Mouse (Mus musculus): Measurements from ENCODE around the gene Ddost. TPM values are rescaled to one million over a fixed set of nuclear protein-coding genes. Genes with fewer than 3 reads are reported as not detected.
"Not testable (repeated sequence)": the region's sequence is repeated elsewhere in the genome, so short reads cannot be mapped to it uniquely, and the experiment has no call there.

Ddost gene
- polyA plus RNA-seq, 1 experiment from 2014 or later: 332 TPM

GRCm38 (mm10) chr4:138326077-138326695 is 21.7 kb downstream of the Ddost start, which contains the start of gene Pink1:
Pink1 (minus strand) TSS chr4:138326307.
- Histone ChIP-seq H3K4me3 (ENCODE audit: low read length) (peak within 1 kb of the TSS; percentile 92), H3K27me3 (ENCODE audit: control insufficient read depth, insufficient read depth, low read length) (peaks cover 5% of the 10 kb centered on the region; the same call in 1 of the 2 replicates), H3K4me1 (ENCODE audit: control insufficient read depth, insufficient read depth, low read length) (0 out of 2 replicates have a peak, but pooled peaks cover 4% of the 10 kb centered on the region), H3K9ac (ENCODE audit: low read depth, low read length) (peak within 1 kb of the TSS; percentile 95), H3K9me3 (ENCODE audit: control insufficient read depth, low read length) (no peaks in the 10 kb centered on the region), H3K4me2 (replicated peaks; ENCODE audit: low read depth, low read length) (peak within 1 kb of the TSS; percentile 77), H3K27ac (ENCODE audit: low read depth, low read length) (peak within 1 kb of the TSS; percentile 96), H3K36me3 (ENCODE audit: control insufficient read depth, insufficient read depth, low read length) (no peaks in the 10 kb centered on the region)
- WGBS: 3% methylated on average over 40 of the region's 41 CpGs
- no peak; the same call in 1 of the 2 replicates for ATAC-seq (ENCODE audit: low FRiP score, low TSS enrichment)

- H3K27me3 ChIP-seq (ENCODE audit: control insufficient read depth, insufficient read depth, low read length); H3K9ac ChIP-seq (ENCODE audit: low read depth, low read length); H3K36me3 ChIP-seq (ENCODE audit: control insufficient read depth, insufficient read depth, low read length); H3K4me1 ChIP-seq (ENCODE audit: control insufficient read depth, insufficient read depth, low read length); H3K27ac ChIP-seq (ENCODE audit: low read depth, low read length); ATAC-seq (ENCODE audit: low FRiP score, low TSS enrichment); H3K9me3 ChIP-seq (ENCODE audit: control insufficient read depth, low read length); H3K4me3 ChIP-seq (ENCODE audit: low read length); H3K4me2 ChIP-seq (replicated peaks; ENCODE audit: low read depth, low read length): not testable (repeated sequence)
- 42% methylated on average over 8 of the region's 12 CpGs for WGBS
Observed at GRCm38 (mm10) chr4:138327155-138327554, 22.6 kb downstream of the Ddost start.

GRCm38 (mm10) chr4:138327891-138328470 is 23.5 kb downstream of the Ddost start:
- peaks cover 7% of the 10 kb centered on the region; the same call in 1 of the 2 replicates for H3K27me3 ChIP-seq (ENCODE audit: control insufficient read depth, insufficient read depth, low read length)
- no peak for ATAC-seq (ENCODE audit: low FRiP score, low TSS enrichment)
- H3K4me2 ChIP-seq (replicated peaks; ENCODE audit: low read depth, low read length): peak overlapping the region; percentile 35
- H3K4me1 ChIP-seq (ENCODE audit: control insufficient read depth, insufficient read depth, low read length): 0 out of 2 replicates have a peak, but pooled peaks cover 4% of the 10 kb centered on the region
- peak overlapping the region; percentile 23; the same call in 1 of the 2 replicates for H3K9ac ChIP-seq (ENCODE audit: low read depth, low read length)
- H3K27ac ChIP-seq (ENCODE audit: low read depth, low read length): no peak overlapping the region
- no peaks in the 10 kb centered on the region for H3K9me3 ChIP-seq (ENCODE audit: control insufficient read depth, low read length)
- no peaks in the 10 kb centered on the region for H3K36me3 ChIP-seq (ENCODE audit: control insufficient read depth, insufficient read depth, low read length)
- H3K4me3 ChIP-seq (ENCODE audit: low read length): peak overlapping the region; percentile 29
- WGBS: 75% methylated on average over 7 of the region's 7 CpGs

GRCm38 (mm10) chr4:138330264-138330671 is 25.7 kb downstream of the Ddost start:
- no peak overlapping the region for H3K9ac ChIP-seq (ENCODE audit: low read depth, low read length)

GRCm38 (mm10) chr4:138331647-138332046 is 27.1 kb downstream of the Ddost start:
- H3K4me1 ChIP-seq (ENCODE audit: control insufficient read depth, insufficient read depth, low read length): no peaks in the 10 kb centered on the region
- peaks cover 7% of the 10 kb centered on the region; the same call in 1 of the 2 replicates for H3K27me3 ChIP-seq (ENCODE audit: control insufficient read depth, insufficient read depth, low read length)
- no peak overlapping the region for H3K4me2 ChIP-seq (replicated peaks; ENCODE audit: low read depth, low read length)
- no peaks in the 10 kb centered on the region for H3K9me3 ChIP-seq (ENCODE audit: control insufficient read depth, low read length)
- H3K27ac ChIP-seq (ENCODE audit: low read depth, low read length): no peak overlapping the region
- no peaks in the 10 kb centered on the region for H3K36me3 ChIP-seq (ENCODE audit: control insufficient read depth, insufficient read depth, low read length)
- 84% methylated on average over 9 of the region's 9 CpGs for WGBS
- H3K4me3 ChIP-seq (ENCODE audit: low read length): no peak overlapping the region
- no peak overlapping the region for H3K9ac ChIP-seq (ENCODE audit: low read depth, low read length)
- ATAC-seq (ENCODE audit: low FRiP score, low TSS enrichment): no peak

More at GRCm38 (mm10) chr4:138330264-138330671, 25.7 kb downstream of the Ddost start:
- H3K4me1 ChIP-seq (ENCODE audit: control insufficient read depth, insufficient read depth, low read length): 0 out of 2 replicates have a peak, but pooled peaks cover 4% of the 10 kb centered on the region
- H3K27me3 ChIP-seq (ENCODE audit: control insufficient read depth, insufficient read depth, low read length): peaks cover 7% of the 10 kb centered on the region; the same call in 1 of the 2 replicates
- no peak for ATAC-seq (ENCODE audit: low FRiP score, low TSS enrichment)
- H3K27ac ChIP-seq (ENCODE audit: low read depth, low read length): no peak overlapping the region
- WGBS: 21% methylated on average over 15 of the region's 15 CpGs
- H3K36me3 ChIP-seq (ENCODE audit: control insufficient read depth, insufficient read depth, low read length): no peaks in the 10 kb centered on the region
- H3K9me3 ChIP-seq (ENCODE audit: control insufficient read depth, low read length): no peaks in the 10 kb centered on the region
- H3K4me3 ChIP-seq (ENCODE audit: low read length): no peak overlapping the region
- H3K4me2 ChIP-seq (replicated peaks; ENCODE audit: low read depth, low read length): no peak overlapping the region

GRCm38 (mm10) chr4:138333135-138333534 is 28.6 kb downstream of the Ddost start:
- 84% methylated on average over 4 of the region's 4 CpGs for WGBS
- Histone ChIP-seq H3K4me2 (replicated peaks; ENCODE audit: low read depth, low read length) (no peak overlapping the region), H3K9ac (ENCODE audit: low read depth, low read length) (no peak overlapping the region), H3K36me3 (ENCODE audit: control insufficient read depth, insufficient read depth, low read length) (no peaks in the 10 kb centered on the region), H3K27me3 (ENCODE audit: control insufficient read depth, insufficient read depth, low read length) (peaks cover 7% of the 10 kb centered on the region; the same call in 1 of the 2 replicates), H3K4me3 (ENCODE audit: low read length) (no peak overlapping the region), H3K9me3 (ENCODE audit: control insufficient read depth, low read length) (no peaks in the 10 kb centered on the region), H3K27ac (ENCODE audit: low read depth, low read length) (no peak overlapping the region), H3K4me1 (ENCODE audit: control insufficient read depth, insufficient read depth, low read length) (no peaks in the 10 kb centered on the region)
- ATAC-seq (ENCODE audit: low FRiP score, low TSS enrichment): no peak

GRCm38 (mm10) chr4:138335036-138335435 is 30.5 kb downstream of the Ddost start:
- 88% methylated on average over 12 of the region's 12 CpGs for whole genome bisulfite sequencing
- no peak overlapping the region for H3K4me2 ChIP-seq (replicated peaks; ENCODE audit: low read depth, low read length)
- no peaks in the 10 kb centered on the region for H3K4me1 ChIP-seq (ENCODE audit: control insufficient read depth, insufficient read depth, low read length)
- H3K9ac ChIP-seq (ENCODE audit: low read depth, low read length): no peak overlapping the region
- no peak for ATAC-seq (ENCODE audit: low FRiP score, low TSS enrichment)
- H3K9me3 ChIP-seq (ENCODE audit: control insufficient read depth, low read length): no peaks in the 10 kb centered on the region
- no peak overlapping the region for H3K27ac ChIP-seq (ENCODE audit: low read depth, low read length)
- H3K27me3 ChIP-seq (ENCODE audit: control insufficient read depth, insufficient read depth, low read length): peaks cover 5% of the 10 kb centered on the region; the same call in 1 of the 2 replicates
- no peaks in the 10 kb centered on the region for H3K36me3 ChIP-seq (ENCODE audit: control insufficient read depth, insufficient read depth, low read length)
- no peak overlapping the region for H3K4me3 ChIP-seq (ENCODE audit: low read length)

GRCm38 (mm10) chr4:138335648-138336047 is 31.1 kb downstream of the Ddost start:
- no peak for ATAC-seq (ENCODE audit: low FRiP score, low TSS enrichment)
- WGBS: 88% methylated on average over 6 of the region's 6 CpGs
- H3K4me2 ChIP-seq (replicated peaks; ENCODE audit: low read depth, low read length): no peak overlapping the region

GRCm38 (mm10) chr4:138336876-138337275 is 32.3 kb downstream of the Ddost start:
- no peaks in the 10 kb centered on the region for H3K27me3 ChIP-seq (ENCODE audit: control insufficient read depth, insufficient read depth, low read length)
- H3K4me1 ChIP-seq (ENCODE audit: control insufficient read depth, insufficient read depth, low read length): no peaks in the 10 kb centered on the region
- H3K36me3 ChIP-seq (ENCODE audit: control insufficient read depth, insufficient read depth, low read length): no peaks in the 10 kb centered on the region
- no peak for ATAC-seq (ENCODE audit: low FRiP score, low TSS enrichment)
- H3K9ac ChIP-seq (ENCODE audit: low read depth, low read length): no peak overlapping the region
- H3K27ac ChIP-seq (ENCODE audit: low read depth, low read length): no peak overlapping the region
- H3K4me2 ChIP-seq (replicated peaks; ENCODE audit: low read depth, low read length): no peak overlapping the region
- no peaks in the 10 kb centered on the region for H3K9me3 ChIP-seq (ENCODE audit: control insufficient read depth, low read length)
- H3K4me3 ChIP-seq (ENCODE audit: low read length): no peak overlapping the region
- 76% methylated on average over 5 of the region's 5 CpGs for WGBS

More at GRCm38 (mm10) chr4:138335648-138336047, 31.1 kb downstream of the Ddost start:
- no peak overlapping the region for H3K4me3 ChIP-seq (ENCODE audit: low read length)
- H3K27me3 ChIP-seq (ENCODE audit: control insufficient read depth, insufficient read depth, low read length): peaks cover 3% of the 10 kb centered on the region; the same call in 1 of the 2 replicates
- no peaks in the 10 kb centered on the region for H3K36me3 ChIP-seq (ENCODE audit: control insufficient read depth, insufficient read depth, low read length)
- H3K9me3 ChIP-seq (ENCODE audit: control insufficient read depth, low read length): no peaks in the 10 kb centered on the region
- no peak overlapping the region for H3K27ac ChIP-seq (ENCODE audit: low read depth, low read length)
- no peaks in the 10 kb centered on the region for H3K4me1 ChIP-seq (ENCODE audit: control insufficient read depth, insufficient read depth, low read length)
- no peak overlapping the region for H3K9ac ChIP-seq (ENCODE audit: low read depth, low read length)
